Mouse (Mus musculus) heart, embryonic 13.5 days (tissue): ENCODE measurements at regions not wholly inside any gene's neighbourhood (a gene's known extent, or its start where the extent isn't known, plus 50 kb on each side); places are given as distances from the start of the nearest gene placed in this dataset.

ENCODE experiments used
- ATAC-seq: fragments of 200-750 bp; cut with Nextera tagmentation; 2 replicates; pipeline ENCODE4 v1.8.0; 2017; ENCODE audit warnings: moderate TSS enrichment; ENCODE audit not compliant: insufficient number of reproducible peaks, low FRiP score, low TSS enrichment; ENCODE audit errors: extremely low read depth
- H3K27ac ChIP-seq: fragments of 300-500 bp; sonication (generic); replicated peaks from 2 replicates; pipeline ENCODE4 v1.5.1; 2015; ENCODE audit warnings: moderate library complexity, mild to moderate bottlenecking, inconsistent platforms
- H3K27me3 ChIP-seq: fragments of 300-500 bp; sonication (generic); replicated peaks from 2 replicates; pipeline ENCODE4 v1.6.1; 2015; ENCODE audit warnings: mild to moderate bottlenecking, inconsistent platforms
- H3K36me3 ChIP-seq: fragments of 300-500 bp; sonication (generic); 2 replicates; pipeline ENCODE4 v1.6.1; 2015; ENCODE audit warnings: mild to moderate bottlenecking, inconsistent platforms
- H3K4me1 ChIP-seq: fragments of 300-500 bp; sonication (generic); 2 replicates; pipeline ENCODE4 v1.6.1; 2015; ENCODE audit warnings: inconsistent platforms
- H3K4me2 ChIP-seq: fragments of 300-500 bp; sonication (generic); 2 replicates; pipeline ENCODE4 v1.6.1; 2015; ENCODE audit warnings: inconsistent platforms, mild to moderate bottlenecking, moderate library complexity
- H3K4me3 ChIP-seq: fragments of 300-500 bp; sonication (generic); 2 replicates; pipeline ENCODE4 v1.5.1; 2015; ENCODE audit warnings: moderate library complexity, mild to moderate bottlenecking, inconsistent platforms
- H3K9ac ChIP-seq: fragments of 300-500 bp; sonication (generic); 2 replicates; pipeline ENCODE4 v1.6.1; 2015; ENCODE audit warnings: inconsistent platforms, mild to moderate bottlenecking, moderate library complexity
- H3K9me3 ChIP-seq: fragments of 300-500 bp; sonication (generic); 2 replicates; pipeline ENCODE4 v1.6.1; 2016; ENCODE audit warnings: inconsistent platforms
- WGBS: fragments of 180-500 bp; shearing (Covaris S2); methylation state at CpG from one replicate; pipeline ENCODE4 v1.1.7; 2015; ENCODE audit warnings: mixed read lengths; 5-methylcytosine and 5-hydroxymethylcytosine counted together

- Histone ChIP-seq H3K27ac (no peak overlapping the region), H3K9ac (no peak overlapping the region), H3K4me3 (no peak overlapping the region), H3K36me3 (no peaks in the 10 kb centered on the region), H3K4me1 (no peaks in the 10 kb centered on the region), H3K27me3 (peaks cover 32% of the 10 kb centered on the region), H3K9me3 (no peaks in the 10 kb centered on the region), H3K4me2 (no peak overlapping the region)
- no peak for ATAC-seq
- 61% methylated on average over 11 of the region's 11 CpGs for WGBS
These were observed 152.1 kb upstream of the A230072I06Rik start for GRCm38 (mm10) chr8:12126374-12127001.

GRCm38 (mm10) chr8:12127106-12127800 is 151.4 kb upstream of the A230072I06Rik start:
- H3K27ac ChIP-seq = no peak overlapping the region
- H3K36me3 ChIP-seq = no peaks in the 10 kb centered on the region
- H3K4me3 ChIP-seq = no peak overlapping the region
- 48% methylated on average over 14 of the region's 14 CpGs for WGBS
- no peaks in the 10 kb centered on the region for H3K4me1 ChIP-seq
- H3K4me2 ChIP-seq = no peak overlapping the region
- peaks cover 36% of the 10 kb centered on the region for H3K27me3 ChIP-seq
- no peak for ATAC-seq
- no peaks in the 10 kb centered on the region for H3K9me3 ChIP-seq
- no peak overlapping the region for H3K9ac ChIP-seq

DNA sequence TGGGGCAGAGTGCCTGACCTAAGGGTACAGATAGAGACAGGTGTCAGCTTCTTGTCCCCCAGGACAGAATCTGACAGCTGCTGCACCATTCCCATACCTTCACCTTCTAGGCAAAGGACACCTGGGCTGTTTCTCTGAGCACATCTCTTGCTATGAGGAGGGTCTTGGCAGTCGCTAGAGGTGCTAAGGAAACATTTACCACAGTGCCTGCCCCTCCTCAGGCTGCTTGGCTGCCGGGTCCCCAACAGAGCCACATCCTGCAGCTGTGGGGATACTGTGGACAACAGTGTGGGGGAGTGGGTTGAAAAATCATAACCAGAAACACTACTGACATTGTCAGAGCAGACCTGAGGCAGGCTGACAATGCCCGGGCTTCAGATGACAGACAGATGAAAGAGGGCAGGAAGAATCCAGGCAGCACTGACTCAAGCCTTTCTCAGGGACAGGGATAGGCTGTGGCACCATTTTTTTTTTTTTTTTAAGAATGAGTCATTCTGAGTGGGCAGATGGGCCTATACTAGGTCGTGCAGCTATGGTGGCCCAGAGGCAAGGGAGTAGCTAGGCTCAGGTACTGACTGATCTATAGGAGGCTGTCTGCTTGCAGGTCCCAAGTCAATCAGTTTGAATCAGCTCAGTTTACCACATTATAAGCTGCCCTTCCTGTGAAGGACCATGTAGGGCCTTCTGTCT is 150.7 kb upstream of the A230072I06Rik start:
- H3K27ac ChIP-seq = no peak overlapping the region
- WGBS = 47% methylated on average over 4 of the region's 4 CpGs

DNA sequence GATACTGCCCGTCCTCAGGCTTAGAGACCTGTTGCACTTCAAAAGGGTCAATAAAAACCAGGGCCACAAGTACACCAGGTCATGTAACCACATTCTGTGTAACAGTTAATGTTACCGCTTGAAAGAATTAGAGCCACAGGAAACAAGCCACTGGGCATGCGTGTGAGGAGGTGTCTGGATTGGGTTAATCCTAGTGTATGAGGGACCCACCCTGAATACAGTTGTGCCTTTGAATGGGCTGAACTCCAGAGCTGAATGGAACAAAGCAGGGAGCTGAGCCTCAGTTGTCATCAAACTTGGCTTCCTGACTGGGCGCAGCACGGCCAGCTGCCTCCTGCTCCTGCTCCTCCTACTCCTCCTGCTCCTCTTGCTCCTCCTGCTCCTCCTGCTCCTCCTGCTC is 148.0 kb upstream of the A230072I06Rik start:
- ATAC-seq = no peak
- H3K27ac ChIP-seq = no peak overlapping the region
- H3K4me1 ChIP-seq = no peaks in the 10 kb centered on the region
- H3K9ac ChIP-seq = no peak overlapping the region
- H3K9me3 ChIP-seq = no peaks in the 10 kb centered on the region
- no peak overlapping the region for H3K4me2 ChIP-seq
- H3K27me3 ChIP-seq = peaks cover 63% of the 10 kb centered on the region
- no peak overlapping the region for H3K4me3 ChIP-seq
- H3K36me3 ChIP-seq = no peaks in the 10 kb centered on the region
- WGBS = 60% methylated on average over 5 of the region's 5 CpGs

More for the DNA sequence above, 150.7 kb upstream of the A230072I06Rik start:
- H3K4me1 ChIP-seq = no peaks in the 10 kb centered on the region
- H3K9ac ChIP-seq = no peak overlapping the region
- H3K9me3 ChIP-seq = no peaks in the 10 kb centered on the region
- H3K4me3 ChIP-seq = no peak overlapping the region
- no peaks in the 10 kb centered on the region for H3K36me3 ChIP-seq
- peaks cover 41% of the 10 kb centered on the region for H3K27me3 ChIP-seq
- H3K4me2 ChIP-seq = no peak overlapping the region
- no peak for ATAC-seq

GRCm38 (mm10) chr8:12134200-12134599 is 144.4 kb upstream of the A230072I06Rik start:
- Histone ChIP-seq H3K27ac (no peak overlapping the region), H3K36me3 (no peaks in the 10 kb centered on the region), H3K4me1 (no peaks in the 10 kb centered on the region), H3K4me3 (no peak overlapping the region), H3K9me3 (no peaks in the 10 kb centered on the region), H3K4me2 (no peak overlapping the region), H3K9ac (no peak overlapping the region), H3K27me3 (peaks cover 74% of the 10 kb centered on the region)
- no peak for ATAC-seq
- 33% methylated on average over 1 of the region's 1 CpGs for WGBS

DNA sequence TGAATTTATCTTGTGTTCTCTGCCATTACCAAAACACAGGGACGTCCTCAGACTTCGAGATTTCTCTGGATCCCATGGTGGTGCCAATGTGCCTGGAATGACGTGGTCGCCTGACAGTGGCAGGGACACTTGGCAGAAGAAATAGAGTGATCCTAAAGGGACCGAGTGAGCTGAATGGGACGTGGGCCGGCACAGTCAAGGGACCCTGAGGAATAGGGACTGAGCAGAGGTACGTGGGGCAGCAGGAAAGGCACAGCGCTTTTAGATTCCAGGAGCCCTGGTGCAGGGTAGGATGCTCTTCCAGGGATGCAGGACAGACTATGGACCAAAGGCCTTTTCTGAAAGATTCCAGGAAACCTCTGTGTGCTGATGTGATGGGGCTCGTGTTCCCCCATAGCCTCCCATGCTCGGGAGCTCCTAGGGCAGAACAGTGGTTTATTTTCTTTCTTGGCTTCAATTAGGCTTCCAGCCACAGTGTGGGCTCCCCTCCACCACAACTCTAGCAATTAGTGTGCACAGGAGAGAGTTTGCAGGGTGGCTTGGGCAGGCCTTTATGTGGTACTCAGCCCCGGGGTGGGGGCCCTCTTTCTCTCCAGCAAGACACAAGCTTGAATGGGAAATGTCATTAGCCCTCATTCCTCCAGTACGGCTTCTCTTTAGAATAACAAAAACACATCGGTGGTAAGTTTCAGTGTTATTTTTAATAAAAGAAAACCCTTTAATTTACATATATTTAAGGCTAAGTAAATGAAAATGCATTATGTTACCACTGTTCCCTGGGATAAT is 143.0 kb upstream of the A230072I06Rik start:
- ATAC-seq = no peak
- H3K4me3 ChIP-seq = no peak overlapping the region
- no peak overlapping the region for H3K27ac ChIP-seq
- H3K36me3 ChIP-seq = no peaks in the 10 kb centered on the region
- H3K9me3 ChIP-seq = no peaks in the 10 kb centered on the region
- H3K4me2 ChIP-seq = no peak overlapping the region
- H3K9ac ChIP-seq = no peak overlapping the region
- H3K27me3 ChIP-seq = peaks cover 66% of the 10 kb centered on the region
- 66% methylated on average over 14 of the region's 14 CpGs for WGBS
- H3K4me1 ChIP-seq = no peaks in the 10 kb centered on the region

DNA sequence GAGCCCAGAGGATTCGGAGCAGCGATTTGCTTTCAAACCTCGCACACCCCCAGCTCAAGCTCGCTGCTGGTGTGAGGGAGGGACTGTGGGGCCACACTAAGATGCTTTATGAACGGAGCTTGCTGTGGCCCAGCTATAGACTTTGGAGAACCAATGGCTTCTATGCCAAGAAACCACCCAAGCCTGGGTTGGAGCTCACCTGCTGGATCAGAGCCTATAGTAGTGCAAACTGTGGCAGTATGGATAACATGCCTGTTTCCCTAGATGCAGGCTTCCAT is 142.5 kb upstream of the A230072I06Rik start:
- Histone ChIP-seq H3K9ac (no peak overlapping the region), H3K36me3 (no peaks in the 10 kb centered on the region), H3K27me3 (peaks cover 66% of the 10 kb centered on the region), H3K9me3 (no peaks in the 10 kb centered on the region), H3K4me3 (no peak overlapping the region), H3K27ac (no peak overlapping the region), H3K4me2 (no peak overlapping the region), H3K4me1 (no peaks in the 10 kb centered on the region)
- WGBS = 78% methylated on average over 5 of the region's 5 CpGs
- ATAC-seq = no peak

DNA sequence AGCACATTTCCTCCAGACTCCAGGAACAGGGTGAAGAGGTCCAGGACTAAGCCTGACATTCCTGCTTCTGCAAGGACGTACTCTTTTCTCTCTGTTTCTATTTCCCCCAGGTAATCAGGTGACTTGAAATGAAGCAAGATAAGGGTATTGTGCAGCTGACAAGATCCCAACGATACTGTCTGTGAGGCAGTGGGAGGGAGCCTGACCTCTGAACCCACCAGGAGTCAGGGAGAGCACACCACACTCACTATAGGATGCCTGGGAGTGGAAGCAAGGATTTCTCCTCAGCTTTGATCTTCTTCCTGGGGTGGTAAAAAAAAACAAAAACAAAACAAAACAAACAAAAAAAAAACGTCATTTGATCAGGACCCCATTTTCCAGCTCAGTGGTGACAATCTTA is 141.1 kb upstream of the A230072I06Rik start:
- WGBS = 20% methylated on average over 3 of the region's 3 CpGs
- H3K4me2 ChIP-seq = no peak overlapping the region
- H3K4me1 ChIP-seq = no peaks in the 10 kb centered on the region
- no peaks in the 10 kb centered on the region for H3K36me3 ChIP-seq
- H3K4me3 ChIP-seq = no peak overlapping the region
- no peak for ATAC-seq
- H3K27me3 ChIP-seq = peaks cover 61% of the 10 kb centered on the region
- no peaks in the 10 kb centered on the region for H3K9me3 ChIP-seq
- H3K9ac ChIP-seq = no peak overlapping the region
- H3K27ac ChIP-seq = no peak overlapping the region

DNA sequence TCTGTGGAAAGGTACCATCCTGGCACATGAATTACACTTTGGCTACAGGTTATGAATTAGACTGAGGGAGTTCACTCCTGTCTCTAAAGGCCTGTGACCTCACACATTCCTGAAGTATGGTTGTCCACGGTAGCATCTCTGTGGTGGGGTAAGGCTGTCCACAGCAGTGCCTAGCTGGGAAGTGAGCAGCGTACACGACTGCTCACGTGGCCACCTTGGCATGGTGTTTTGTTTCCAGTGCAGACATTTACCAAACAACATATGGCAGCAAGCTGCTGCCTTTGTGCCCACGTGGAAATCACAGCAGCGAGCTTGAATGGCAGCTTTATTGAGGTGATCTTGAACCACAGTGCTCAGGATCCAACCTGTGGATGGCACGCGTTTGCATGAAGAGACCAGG is 140.7 kb upstream of the A230072I06Rik start:
- peaks cover 57% of the 10 kb centered on the region for H3K27me3 ChIP-seq
- 66% methylated on average over 8 of the region's 8 CpGs for WGBS

GRCm38 (mm10) chr8:12151679-12152078 is 126.9 kb upstream of the A230072I06Rik start:
- no peaks in the 10 kb centered on the region for H3K9me3 ChIP-seq
- H3K9ac ChIP-seq = no peak overlapping the region
- H3K36me3 ChIP-seq = no peaks in the 10 kb centered on the region
- H3K4me1 ChIP-seq = no peaks in the 10 kb centered on the region
- no peak for ATAC-seq
- H3K27ac ChIP-seq = no peak overlapping the region
- H3K27me3 ChIP-seq = peaks cover 21% of the 10 kb centered on the region; the same call in 1 of the 2 replicates
- no peak overlapping the region for H3K4me3 ChIP-seq
- no peak overlapping the region for H3K4me2 ChIP-seq
- WGBS = 73% methylated on average over 7 of the region's 7 CpGs

More for the DNA sequence above, 140.7 kb upstream of the A230072I06Rik start:
- ATAC-seq = no peak
- H3K4me2 ChIP-seq = no peak overlapping the region
- H3K9me3 ChIP-seq = no peaks in the 10 kb centered on the region
- H3K27ac ChIP-seq = no peak overlapping the region
- H3K36me3 ChIP-seq = no peaks in the 10 kb centered on the region
- H3K4me1 ChIP-seq = no peaks in the 10 kb centered on the region
- H3K9ac ChIP-seq = no peak overlapping the region
- H3K4me3 ChIP-seq = no peak overlapping the region

DNA sequence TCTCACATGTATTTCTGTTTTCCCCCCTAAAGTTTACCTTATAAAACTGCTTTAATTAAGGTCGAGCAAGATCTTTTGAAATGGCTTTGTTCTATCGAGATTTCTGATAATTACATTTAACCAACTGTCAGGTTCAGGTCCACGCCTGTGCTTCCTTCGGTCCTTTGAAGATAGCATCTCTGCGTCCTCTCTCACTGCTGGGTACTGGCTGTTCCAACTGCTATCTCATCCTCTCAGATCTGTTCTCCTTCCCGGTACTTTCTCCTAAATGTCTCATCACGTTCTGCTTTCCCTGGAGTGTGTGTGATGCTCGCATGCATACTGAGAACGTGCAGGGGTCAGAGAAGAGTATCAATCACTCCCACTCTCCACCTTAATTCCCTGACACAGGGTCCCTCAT is 125.8 kb upstream of the A230072I06Rik start:
- Histone ChIP-seq H3K27me3 (peaks cover 21% of the 10 kb centered on the region; the same call in 1 of the 2 replicates), H3K4me2 (no peak overlapping the region), H3K9ac (no peak overlapping the region), H3K36me3 (no peaks in the 10 kb centered on the region), H3K27ac (no peak overlapping the region), H3K4me3 (no peak overlapping the region), H3K9me3 (no peaks in the 10 kb centered on the region), H3K4me1 (no peaks in the 10 kb centered on the region)
- WGBS = 59% methylated on average over 9 of the region's 9 CpGs
- no peak for ATAC-seq
